Mouse (Mus musculus) thymus, postnatal 4 days (tissue): Measurements from ENCODE around the gene Arhgap25.
"Not testable (repeated sequence)": the region's sequence is repeated elsewhere in the genome, so short reads cannot be mapped to it uniquely, and the experiment has no call there.

Experiments
- DNase-seq: peaks from one replicate; pipeline ENCODE4 v3.0.0; 2021

Arhgap25 gene

DNA sequence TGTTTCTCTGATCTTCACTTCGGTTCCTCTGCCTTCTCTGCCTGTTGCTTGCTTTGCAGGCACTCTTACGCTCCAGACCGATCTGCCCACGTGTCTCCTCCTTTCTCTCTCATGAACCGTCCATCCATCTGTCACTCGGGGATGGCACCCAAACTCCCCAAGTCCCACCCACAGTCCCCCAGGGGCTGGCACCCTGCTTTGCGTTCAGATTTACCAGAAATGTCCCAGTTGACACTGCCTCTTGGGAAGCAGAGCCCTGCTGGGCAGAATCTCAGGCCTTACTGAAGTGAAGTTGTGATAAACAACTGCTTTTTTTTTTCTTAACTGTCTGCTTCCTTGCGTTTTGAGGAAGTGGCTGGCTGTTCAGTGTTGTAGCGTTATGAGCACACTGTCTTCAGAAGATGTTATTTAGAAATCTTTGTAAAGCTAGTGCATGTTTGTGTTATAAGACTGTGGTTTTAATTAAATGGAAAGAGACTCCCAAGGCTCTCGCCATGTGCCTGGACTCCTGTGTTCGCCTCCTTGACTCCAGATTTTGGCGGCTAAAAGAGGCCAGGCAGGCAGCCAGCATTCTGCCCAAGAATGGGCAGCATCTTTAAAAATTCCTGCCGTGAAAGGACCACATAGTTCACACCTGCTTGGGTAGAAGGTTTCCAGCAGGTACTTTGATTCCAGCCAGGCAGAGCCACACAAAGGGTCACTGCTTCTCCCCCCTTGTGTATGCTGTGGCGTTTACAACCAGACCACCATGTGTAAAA is at the start of gene Arhgap25:
Arhgap25 (minus strand) TSS at position 307 of the 758 bp plus-strand sequence.
- peak; percentile 75 for DNase-seq

DNA sequence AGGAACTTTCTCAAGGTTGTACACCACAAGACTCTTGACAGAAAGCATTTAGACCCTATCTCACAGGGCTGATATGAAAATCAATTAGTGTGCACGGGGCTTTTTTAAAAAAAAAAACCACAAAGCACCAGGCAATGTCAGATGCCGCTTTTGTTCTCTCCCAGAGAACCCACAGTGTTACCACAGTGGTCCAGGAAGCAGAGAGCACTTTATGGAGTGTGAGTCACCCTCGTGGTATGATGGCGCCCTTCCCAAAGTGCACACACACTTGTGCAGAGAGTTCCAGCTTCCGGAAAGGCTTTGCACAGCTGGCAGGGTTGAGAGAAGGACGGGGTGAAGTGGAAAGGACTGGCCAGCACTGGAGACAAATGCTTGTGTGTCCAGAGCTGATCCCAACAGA is 49.4 kb upstream of the Arhgap25 start:
- DNase-seq: no peak

DNA sequence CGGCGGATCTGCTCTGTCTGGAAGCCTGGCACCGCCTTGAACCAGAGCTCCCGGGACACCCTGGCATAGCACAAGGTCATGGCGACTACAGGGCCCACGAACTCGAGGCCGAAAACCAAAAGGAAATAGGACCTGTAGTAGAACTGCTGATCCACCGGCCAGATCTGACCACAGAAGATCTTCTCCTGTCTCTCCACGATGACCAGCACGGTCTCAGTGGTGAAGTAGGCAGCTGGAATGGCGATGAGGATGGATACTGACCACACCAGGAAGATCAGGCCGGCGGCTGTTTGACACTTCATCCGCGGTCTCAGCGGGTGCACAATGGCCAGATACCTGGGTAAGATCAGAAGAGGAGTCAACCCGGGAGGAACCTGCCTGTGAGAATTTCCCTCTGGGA is 48.5 kb upstream of the Arhgap25 start:
- no peak for DNase-seq

GRCm38 (mm10) chr6:87581071-87581470 is 48.0 kb upstream of the Arhgap25 start:
- DNase-seq: no peak

- DNase-seq: no peak
These were observed 45.2 kb upstream of the Arhgap25 start for GRCm38 (mm10) chr6:87578247-87578646.

DNA sequence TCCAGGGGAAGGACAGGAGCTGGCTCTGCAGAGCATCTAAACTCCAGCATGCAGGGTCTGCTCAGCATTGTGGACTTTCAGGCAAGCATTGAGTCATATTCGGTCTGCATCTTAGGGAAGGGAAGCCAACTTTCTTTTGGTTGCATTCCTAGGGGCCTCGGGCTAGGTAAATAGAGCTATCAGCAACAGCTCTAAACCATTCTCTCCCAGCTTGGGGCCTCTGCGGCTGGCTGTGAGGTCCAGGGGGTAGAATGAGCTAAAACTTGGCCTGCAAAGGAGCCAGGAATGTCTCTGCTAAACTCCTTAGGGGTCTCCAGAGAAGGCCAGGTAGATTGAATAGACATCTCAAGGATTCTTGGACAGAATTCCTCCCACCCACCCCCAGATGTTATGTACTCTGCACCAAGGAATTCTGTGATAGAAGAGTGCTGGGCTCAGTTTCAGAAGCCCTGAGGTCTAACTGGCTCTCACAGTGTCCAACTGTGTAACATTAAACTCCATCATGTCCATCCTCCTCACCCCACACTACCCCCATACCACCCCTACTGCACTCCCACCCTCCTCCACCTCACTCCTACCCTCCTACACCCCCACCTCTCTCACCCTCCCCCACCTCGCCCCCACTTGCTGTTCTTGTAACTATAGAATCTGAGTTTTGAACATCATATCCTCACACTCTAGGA is 43.7 kb upstream of the Arhgap25 start:
- no peak for DNase-seq

- DNase-seq: not testable (repeated sequence)
These were observed 38.8 kb upstream of the Arhgap25 start for GRCm38 (mm10) chr6:87571863-87572262.

DNA sequence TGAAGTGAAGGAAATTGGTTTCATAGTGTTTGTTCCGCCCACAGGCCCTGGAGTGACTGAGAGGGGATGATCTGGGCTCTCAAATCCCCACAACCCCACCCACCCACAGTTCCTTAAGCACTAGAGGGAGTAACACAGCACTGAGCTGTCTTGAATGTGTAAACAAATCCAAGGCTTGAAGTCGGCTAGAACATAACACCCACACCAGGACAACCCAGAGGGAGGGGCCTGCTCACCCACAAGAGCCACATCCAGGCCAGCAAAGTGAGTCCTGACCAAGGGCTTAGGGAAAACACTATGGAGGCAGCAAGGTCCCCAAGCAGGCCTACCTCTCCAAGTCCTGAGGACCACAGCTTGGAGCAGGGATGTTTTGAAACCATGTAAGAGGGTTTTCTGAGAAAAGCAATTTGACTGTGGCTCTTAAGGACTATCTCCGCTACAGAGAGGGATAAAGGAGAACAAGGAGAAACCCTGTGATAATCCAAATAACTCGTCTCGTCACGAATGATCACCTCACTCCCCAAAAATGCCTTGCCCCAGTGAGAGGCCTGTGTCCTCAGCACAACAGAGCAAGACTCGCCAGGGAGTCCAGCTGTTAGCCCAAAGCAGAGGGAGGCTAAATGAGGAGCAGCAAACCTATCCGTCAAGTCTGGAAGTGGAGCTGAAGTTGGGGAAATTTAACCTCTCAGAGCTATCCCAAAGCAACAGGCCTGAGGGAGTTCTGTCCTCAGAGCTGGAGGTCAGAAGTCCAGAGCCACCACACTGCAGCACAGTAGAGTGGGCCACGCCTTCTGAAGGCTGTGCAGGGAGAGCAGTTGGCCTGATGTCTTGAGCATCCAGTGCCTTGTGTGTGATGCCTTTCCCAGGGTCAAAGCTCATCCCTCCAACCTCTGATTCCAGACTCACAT is 34.9 kb upstream of the Arhgap25 start:
- DNase-seq: no peak

DNA sequence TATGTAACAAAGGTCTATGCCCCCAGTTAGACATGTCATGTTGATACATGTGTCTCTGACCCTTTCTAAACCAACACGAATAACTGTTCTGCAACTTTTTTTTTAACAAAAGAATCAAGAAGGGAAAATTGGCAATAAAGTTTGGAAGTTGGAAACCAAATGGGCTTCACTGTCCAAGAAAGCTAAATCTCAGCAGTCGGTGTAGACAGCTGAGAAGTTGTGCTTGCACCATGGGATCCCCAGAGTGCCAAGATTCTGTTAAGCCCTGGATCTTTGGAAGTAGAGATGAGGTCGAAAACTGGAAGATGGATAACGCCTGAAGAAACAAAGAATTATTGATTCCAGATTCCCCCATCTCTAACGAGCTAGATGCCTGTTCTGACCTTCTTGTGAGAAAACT is 32.1 kb upstream of the Arhgap25 start:
- no peak for DNase-seq

DNA sequence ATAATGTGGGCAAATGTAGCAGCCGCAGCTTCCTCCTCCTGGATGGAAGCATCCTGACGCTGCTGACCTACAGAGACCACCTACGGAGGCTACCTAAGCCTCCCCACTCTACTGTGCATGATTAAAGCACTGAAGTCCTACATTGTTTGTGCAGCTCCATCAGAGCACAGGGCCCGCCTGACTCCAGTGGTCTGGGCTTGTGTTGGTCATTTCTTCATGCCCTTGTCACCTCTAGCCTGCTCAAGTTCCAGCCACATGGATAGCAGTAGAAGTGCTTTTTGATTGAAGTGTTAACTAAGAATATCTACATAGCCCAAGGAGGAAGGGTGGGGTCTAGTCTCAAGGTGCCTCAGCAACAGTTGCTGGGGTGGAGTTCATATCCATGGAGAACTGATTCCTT is 31.3 kb upstream of the Arhgap25 start:
- no peak for DNase-seq

DNA sequence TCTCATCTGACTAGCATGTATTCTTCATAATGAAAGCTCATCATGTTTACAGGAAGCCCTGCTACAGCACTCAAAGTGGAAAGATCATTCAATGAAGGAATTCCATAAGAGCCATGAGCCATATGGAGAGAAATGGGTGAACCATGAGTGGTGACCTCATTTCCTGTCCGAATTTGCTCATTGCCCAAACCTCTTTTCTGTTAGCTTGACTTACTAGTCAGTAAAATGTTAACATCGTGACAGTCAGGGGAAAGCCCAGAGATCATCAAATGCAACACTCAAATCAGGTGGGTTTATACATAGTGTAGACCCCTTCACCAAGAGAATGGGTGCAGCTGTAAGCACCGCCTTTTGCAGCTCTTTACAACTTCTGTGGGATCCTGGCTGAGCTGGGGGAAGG is 20.7 kb upstream of the Arhgap25 start:
- no peak for DNase-seq

GRCm38 (mm10) chr6:87552054-87552807 is 19.2 kb upstream of the Arhgap25 start:
- peak; percentile 50 for DNase-seq

GRCm38 (mm10) chr6:87547836-87548235 is 14.8 kb upstream of the Arhgap25 start:
- peak; percentile 69 for DNase-seq

DNA sequence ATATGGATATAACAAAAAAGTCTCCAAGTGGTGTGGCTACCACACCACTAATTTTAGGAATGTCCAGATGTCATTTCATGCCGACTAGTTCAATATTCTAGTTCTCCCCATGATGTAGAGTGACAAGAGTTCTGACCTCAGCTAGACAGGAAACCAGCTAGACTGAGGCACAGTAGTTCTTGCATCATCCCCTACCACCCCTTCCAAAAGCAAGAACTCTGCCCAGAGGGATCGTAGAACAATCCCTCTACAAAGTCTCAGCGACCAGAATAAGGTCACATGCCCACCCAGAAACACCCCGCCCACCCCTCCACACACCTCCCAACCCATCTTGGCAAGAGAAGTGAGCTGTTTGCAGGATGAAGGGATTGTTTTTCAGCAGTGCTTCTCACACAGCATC is 14.4 kb upstream of the Arhgap25 start:
- DNase-seq: no peak

- DNase-seq: no peak
These were observed 12.5 kb upstream of the Arhgap25 start for GRCm38 (mm10) chr6:87545331-87546217.

- DNase-seq: peak; percentile 92
These were observed 9.0 kb upstream of the Arhgap25 start for GRCm38 (mm10) chr6:87542027-87542426.

GRCm38 (mm10) chr6:87541171-87541571 is 8.1 kb upstream of the Arhgap25 start:
- peak; percentile 50 for DNase-seq

DNA sequence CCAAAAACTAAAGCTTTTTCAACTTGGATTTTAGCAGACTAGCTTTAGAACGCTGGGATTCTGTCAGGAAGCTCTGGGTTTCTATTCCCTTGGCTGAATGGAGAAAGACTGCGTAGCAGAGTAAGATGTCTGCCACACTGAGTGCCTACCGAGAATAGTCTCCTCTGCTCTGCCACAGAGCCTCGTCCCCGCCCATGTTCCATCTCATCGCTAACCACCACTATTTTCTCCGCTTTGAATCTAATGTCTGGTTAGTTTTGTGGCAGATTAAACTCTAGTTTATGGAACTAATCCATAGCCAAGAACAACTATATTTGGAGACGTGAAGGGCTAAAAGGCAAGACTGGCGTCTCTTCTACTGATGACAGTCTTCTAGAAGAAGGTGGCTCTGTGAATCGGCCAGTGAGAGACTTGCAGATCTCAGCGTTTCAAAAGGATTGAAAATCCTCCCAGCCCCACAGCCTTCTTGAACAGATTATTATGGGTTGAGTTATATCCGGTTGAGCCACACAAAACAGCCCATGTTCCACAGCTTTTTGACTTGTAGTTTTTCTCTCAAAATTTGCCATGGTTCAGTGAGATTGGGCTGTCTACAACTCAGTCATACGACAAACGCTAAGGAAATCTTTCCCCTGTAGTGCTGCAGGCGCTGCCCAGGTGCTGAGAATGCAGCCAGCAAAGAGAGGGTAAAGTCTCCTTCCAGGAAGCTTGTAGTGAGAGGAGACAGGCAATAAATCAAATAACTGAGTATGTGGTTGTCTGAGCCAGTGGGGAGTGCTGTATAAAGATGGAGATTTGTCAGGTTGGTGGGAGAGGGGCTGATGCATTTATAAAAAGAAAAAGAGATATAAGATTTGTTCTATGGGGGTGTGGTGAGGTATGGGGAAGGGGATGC is 5.6 kb upstream of the Arhgap25 start:
- DNase-seq: no peak

- no peak for DNase-seq
These were observed 4.6 kb upstream of the Arhgap25 start for GRCm38 (mm10) chr6:87537678-87538077.

DNA sequence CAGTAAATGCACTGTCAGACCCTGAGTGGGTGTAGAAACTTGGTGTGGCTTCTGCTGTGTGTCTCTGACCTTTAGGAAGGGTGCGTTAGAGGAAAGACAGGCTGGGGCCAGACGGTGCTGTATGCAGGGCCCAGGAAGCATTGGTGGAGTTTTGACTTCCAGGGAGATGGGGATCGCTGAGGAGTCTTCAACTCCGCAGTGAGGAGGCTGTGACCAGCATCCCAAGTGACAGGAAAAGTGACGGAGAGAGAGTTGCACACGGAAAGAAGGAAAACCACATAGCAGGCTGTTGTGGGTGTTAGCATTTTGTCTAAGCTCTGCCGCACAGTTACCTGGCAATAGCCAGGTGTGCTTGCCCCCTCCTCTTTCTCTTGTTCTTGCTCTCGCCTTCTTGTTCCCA is 3.2 kb upstream of the Arhgap25 start:
- no peak for DNase-seq

GRCm38 (mm10) chr6:87535651-87536050 is 2.6 kb upstream of the Arhgap25 start:
- peak; percentile 51 for DNase-seq
